Mouse (Mus musculus): Measurements from ENCODE around the gene Rpp25.
A peak's percentile ranks its signal among the peaks of the same experiment; 100 is the strongest.

Gene Rpp25

DNA sequence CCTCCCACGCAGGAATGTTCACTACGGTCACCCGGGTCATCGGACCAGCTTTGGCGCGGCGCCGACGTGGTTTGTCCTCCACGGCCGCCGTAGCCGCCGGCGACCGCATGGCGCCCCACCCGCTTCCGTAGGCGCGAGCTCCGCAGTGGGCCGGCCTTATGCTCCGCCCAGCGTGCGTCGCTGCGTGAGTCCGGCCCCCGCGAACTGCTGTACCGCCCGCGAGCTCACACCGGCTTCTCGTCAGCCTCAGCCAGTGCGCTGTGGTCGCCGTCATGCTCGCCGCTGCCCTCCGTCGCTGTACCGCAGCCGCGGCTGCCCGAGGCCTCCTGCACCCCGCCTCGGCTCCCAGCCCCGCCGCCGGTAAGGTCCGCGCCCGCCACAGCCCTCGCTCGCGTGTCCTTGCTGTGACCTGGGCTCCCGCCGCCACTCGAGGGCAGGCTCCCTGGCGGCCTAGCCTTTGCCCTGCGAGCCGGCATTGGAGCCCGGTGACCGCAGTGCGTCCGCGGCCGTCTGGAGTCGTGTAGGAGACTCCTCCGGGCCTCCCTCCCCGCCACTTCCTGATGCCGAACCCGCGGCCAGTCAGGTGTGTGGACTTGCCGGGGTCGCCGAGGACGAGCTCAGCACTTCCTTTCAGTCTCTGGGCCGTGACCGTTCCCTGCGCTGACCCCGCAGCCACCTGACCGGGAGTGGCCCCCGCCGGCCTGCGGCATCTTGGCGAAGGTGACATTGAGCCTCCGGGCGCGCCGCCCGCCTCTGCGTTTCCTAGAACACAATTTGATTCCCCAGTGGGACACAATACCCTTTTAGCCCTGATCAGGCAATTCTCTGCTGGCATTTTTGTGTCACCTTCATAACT, 17.5 kb downstream of the Rpp25 start, which contains the start of gene Cox5a:
Gene Cox5a, plus strand, starts transcription at position 219 of the 856 bp plus-strand sequence.
- DNase-seq (ENCODE audit: low spot score in 2 of 2): peak; percentile 89 to 94

DNA sequence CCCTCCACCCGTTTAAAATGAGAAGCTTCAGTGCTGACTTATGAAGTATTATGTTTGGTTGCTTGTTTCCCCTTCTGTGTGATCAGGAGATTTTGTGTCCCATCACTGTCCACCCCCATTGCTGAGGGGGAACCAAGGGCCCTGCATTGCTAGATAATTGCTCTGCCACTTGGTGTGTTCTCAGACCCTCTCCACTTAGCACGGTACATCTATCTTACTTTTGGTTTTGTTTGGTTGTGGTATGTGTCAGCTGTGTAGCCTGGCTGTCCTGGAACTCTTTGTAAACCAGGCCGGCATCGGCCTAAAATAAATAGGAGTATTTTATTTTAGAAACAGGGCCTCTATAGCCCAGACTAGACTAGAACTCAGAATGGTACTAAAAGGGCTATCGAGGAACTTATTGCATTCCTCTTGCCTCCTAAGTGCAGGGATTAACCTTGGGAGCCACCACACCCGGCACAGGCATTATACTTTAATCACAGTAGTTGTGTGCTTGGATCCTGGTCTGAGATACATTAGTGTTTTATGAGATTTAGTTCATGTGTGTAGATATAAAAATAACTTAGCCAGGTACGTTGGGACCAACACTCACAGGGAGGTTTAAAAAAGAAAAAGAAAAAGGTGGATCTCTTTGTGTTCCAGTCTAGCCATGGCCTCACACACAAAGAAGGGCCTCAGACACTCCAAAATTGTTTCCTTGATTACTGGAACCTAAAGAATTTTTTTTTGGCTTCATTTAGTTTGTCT, 18.5 kb downstream of the Rpp25 start:
- no peak for DNase-seq (ENCODE audit: low spot score in 2 of 2)

DNA sequence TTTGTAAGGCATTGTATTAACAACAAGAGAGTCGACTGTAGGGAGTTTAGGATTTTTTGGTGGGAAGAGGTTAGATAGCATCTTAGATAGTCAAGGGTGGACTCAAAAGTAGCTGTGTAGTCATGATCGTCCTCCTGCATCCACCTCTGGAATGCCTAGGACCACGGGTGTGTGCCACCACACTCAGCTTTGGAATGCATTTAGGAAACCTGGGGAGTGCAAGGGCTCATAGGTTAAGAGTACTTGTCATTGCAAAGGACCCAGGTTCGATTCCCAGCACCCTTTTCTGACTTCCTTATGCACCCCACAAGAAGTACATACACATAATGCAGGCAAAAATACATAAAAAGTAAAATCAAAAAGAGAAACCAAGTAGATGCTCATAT, 19.0 kb downstream of the Rpp25 start:
- DNase-seq (ENCODE audit: low spot score in 2 of 2): no peak

DNA sequence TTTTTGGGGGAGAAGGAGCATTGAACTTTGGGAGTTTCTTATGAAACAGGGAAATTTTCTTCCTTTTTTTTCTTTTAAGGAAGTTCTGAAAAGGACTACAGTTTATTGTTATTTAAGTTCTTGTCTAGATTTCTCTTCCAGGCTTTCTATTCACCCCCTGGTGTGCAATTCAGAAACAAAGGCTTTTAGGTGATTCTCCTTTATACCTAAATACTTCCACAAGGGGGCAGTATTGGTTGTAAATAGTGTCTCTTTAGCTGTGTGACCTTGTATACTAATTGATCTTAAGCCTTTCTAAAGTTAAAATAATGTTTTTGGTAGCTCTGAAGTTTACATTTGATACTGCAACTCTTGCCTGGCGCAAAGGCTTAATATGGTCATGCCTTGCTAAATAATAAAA, 19.9 kb downstream of the Rpp25 start:
- DNase-seq (ENCODE audit: low spot score in 2 of 2): no peak

DNA sequence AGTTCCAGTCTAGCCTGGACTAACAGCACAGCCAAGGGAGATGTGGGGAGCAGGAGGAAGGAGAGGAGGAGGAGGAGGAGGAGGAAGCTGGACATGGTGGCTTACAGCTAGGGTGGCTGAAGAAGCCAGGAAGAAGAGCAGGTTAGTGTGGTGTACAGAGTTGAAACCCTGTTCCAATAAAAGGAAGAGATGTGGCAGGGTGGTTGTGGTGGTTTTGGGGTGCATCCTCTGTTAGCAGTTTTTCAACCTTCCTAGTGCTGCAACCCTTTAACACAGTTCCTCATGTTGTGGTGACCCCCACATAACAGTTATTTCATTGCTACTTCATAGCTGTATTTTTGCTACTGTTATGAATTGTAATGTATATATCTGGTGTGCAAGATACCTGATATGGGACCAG, 20.6 kb downstream of the Rpp25 start:
- DNase-seq (ENCODE audit: low spot score in 2 of 2): no peak

DNA sequence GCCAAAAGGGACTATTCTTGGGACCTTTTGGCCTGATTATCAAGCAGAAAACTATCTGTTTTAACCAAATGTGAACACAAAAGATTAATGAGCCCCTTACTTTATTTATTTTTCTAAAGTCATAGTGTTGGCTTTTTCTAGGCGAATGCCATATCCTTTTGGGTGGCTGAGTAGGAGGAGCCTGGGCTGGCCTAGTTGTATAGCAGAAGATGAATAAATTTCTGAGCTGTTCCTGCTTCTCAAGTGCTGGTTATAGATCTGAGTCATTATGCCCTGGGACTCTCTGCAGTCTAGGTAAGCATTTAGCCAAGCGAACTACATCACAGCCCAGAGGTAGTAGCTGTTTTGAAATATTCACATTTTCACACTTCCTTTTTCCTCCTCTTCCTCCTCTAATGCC, 21.7 kb downstream of the Rpp25 start:
- DNase-seq (ENCODE audit: low spot score in 2 of 2): no peak

DNA sequence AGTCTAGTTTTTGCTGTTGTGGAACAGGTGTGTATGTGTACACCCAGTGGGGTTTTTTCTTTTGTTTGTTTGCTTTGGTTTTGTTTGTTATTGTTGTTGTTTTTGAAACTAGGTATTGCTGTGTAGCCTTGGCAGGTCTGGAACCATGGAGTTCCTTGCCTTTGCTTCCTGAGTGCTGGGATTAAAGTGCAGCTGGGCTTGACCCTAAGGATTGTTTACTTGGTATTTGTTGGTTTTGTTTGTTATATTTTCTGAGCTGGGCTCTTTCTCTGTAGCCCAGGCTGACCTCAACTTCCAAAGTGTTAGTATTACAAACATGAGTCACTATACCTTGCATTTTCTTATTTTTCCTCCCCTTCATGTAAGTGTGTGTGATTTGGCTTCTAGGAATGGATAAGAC, 22.6 kb downstream of the Rpp25 start:
- DNase-seq (ENCODE audit: low spot score in 2 of 2): no peak

DNA sequence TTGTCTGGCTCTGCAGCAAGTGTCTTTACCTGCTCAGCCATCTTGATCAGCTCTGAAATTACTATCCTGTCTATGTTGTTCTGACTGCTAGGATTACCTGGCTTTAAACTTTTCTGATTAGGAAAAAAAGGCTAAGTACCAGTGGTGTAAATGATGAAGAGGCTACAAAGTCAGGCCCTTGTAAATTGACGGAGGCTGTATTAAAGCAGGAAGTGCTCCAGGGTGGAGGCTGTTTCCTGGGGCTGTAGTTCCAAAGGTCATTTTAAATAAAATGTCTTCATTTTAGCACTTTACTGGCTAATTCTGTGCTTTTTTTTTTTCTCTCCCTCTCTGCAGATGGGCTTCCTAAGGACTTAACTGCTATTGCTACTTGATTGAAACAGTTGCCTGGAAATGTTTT, 28.1 kb downstream of the Rpp25 start:
- no peak for DNase-seq (ENCODE audit: low spot score in 2 of 2)

DNA sequence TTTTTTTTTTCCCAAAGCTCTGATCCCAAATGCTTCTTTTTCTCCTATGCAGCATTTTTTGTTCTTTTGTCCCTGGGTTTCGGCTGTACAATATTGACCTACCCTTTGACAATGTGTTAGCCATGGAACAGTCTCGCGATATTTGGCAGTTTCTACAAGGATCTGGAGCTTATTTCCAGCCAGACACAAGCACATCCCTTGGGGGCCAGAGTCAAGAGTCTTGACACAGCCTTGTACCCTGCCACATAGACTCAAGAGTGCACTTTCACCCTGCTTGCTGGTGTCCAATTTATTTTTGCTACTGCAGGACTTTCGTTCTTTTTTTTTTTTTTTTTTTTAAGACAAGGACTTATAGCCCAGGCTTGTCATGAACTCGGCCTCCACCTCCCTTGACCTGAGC, 32.5 kb downstream of the Rpp25 start:
- DNase-seq (ENCODE audit: low spot score in 2 of 2): no peak

DNA sequence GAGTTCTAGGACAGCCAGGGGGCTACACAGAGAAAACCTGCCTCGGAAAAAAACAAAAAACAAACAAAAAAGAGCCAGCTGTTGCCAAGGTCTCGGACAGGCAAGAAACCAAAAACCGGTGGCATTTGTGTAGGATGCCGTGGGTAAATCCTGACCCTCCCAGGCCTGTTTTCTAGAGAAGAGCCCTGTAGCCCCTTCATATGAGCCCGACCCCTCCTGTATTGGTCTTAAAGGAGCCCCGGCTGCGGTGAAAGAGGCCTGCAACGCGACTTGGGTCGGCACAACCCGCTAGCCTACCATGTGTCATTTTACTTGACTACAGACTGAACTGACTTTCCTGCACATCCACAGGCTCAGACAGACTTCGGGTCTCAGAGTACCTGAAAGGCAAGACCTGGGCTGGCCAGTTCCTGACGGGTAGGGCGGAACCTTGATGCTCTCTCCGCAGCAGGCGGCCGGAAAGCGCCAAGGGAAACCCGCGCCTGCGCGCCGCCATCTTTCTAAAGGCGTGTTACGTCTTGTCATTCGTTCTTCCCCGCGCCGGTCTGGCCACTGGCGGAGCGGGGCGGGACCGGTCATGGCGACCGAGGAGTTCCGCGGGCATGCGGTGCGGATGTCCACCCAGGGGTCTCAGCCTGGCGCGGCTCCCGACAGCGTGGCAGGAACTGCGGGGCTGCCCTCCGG, 33.4 kb downstream of the Rpp25 start, which contains the start of gene Fam219b:
Gene Fam219b, plus strand, starts transcription at position 485 of the 684 bp plus-strand sequence.
- DNase-seq (ENCODE audit: low spot score in 2 of 2): peak; percentile 81 to 90

DNA sequence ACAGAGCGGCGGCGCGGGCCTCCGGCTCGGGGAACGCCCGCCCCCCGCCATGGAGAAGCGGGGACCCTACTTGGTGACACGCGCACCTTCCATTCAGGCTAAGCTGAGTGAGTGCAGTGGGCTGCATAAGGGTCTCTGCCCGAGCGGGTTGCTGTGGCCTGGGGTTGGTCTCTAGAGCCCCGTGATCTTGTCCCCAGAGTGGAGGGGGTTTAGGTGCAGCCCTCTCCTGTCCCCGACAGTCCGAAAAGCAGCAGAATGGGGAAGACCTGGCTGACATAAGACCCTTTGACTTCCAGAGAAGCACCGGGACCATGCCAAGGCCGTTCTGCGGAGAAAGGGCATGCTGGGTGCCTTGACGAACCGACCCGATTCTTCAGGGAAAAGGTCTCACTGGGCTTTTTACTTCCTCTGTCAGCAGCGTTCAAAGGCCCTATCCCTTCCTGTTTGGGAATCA, 33.9 kb downstream of the Rpp25 start:
- no peak for DNase-seq (ENCODE audit: low spot score in 2 of 2)

DNA sequence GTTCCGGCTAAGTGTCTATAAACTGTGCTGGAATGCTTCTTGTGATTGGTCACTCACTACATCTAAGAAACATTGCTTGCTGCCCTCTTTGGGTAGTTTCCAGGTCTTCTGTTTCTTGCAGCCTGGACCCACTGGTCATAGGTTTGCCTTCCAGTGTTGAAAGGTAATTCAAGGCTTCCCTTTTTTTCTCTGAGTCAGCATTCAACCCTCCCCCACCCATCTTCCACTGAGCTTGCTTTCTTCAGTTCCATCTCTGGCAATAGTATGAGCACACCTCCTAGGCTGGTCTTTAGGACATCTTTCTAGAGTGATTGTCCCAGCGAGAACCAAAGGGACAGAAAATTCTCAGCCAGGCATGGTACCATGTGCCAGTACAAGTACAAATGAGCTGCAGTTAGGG, 35.7 kb downstream of the Rpp25 start:
- no peak for DNase-seq (ENCODE audit: low spot score in 2 of 2)

DNA sequence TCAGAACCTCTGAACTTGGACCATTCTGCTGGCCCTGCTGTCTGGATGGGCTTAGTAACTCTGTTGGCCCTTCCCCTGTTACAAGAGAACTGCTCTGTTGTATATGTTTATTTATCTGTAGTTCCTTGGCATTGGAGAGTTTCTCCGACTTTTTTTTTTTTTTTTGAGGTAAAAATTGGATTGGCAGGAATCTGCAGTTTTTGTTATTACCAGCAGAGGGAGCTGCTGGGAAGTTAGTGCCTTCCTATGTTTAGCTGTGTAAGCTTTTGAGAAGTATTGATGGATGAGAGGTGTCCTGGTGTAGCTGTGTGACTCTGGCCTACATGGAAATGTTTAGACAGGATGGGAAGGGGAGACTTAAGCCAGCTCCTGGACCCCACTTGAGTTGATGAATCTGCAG, 37.5 kb downstream of the Rpp25 start:
- peak in 1 of 2 experiments; percentile 52 for DNase-seq (ENCODE audit: low spot score in 2 of 2)

DNA sequence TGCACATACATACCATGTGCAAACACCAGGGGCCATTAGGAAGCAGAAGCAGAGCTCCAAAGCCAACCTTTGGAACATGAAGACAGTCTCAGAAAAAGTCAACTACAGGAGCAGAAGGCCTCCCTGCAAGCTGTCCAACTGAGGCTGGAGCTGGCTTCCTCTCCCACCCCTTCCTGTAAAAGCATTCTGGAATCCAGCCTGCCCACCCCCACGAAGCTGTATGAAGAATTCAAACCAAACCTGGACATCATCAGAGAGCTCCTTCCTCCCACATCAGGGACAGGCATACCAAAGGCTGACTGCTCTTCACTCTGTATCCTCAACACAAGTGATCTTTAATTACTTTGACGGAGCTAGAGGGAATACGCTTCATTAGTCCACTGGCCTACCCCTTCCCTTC, 40.1 kb downstream of the Rpp25 start:
- no peak for DNase-seq (ENCODE audit: low spot score in 2 of 2)

DNA sequence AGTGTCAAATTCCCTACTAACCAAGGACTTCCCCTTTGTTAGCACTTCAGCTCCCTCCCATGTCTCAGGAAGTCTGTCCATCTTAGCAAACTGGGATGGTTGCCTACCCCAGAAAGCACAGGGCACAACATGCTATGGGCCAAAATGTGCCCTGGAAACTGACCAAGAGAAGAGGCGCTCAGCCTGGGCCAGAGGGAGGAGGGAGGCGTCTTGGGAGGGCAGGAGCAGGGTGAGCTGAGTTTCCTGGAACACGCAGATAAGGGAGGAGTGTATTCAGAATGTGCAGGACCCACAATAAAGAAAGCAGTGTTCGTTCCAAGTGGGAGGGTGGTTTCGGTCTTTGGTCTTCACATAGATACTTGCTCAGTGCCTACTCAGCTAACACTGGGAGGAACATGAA, 43.5 kb downstream of the Rpp25 start:
- DNase-seq (ENCODE audit: low spot score in 2 of 2): no peak

DNA sequence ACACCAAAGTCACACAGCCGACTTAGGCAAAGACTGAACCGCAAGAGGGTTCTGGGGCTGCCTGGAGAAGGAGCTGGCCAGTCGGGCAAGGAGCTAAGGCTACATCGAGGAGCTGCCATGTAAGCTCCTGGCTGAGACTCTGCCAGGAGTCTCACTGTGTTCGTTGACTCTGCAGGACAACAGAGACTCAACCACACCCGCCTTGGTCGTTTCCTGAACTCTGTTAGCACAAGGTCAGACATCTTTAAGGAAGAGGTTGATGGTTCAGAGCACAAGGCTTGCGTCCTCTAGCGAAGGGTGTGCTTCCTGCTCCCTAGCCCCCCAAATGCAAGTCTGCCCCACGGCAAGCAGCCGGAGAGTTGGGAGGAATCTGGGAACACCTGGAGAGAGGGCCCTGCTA, 44.0 kb downstream of the Rpp25 start:
- no peak for DNase-seq (ENCODE audit: low spot score in 2 of 2)

DNA sequence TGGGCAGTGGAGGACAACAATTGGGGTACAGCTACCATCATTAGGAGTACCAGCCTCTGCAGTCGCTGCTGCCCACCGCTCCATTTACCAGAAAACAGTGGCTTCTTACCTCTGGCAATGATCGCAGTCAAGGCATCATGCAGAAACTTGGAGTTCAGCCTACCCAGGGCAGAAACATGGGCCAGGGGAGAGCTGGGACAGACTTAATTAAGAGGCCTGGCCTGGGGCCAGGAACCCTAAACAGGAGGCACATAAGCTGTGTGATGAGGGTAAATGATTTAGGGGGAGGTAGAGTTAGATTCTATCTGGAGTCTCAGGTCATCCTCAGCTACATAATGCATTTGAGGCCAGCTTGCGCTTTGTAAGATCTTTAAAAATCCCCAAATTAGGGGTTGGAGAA, 45.4 kb downstream of the Rpp25 start:
- peak in 1 of 2 experiments; percentile 61 for DNase-seq (ENCODE audit: low spot score in 2 of 2)

DNA sequence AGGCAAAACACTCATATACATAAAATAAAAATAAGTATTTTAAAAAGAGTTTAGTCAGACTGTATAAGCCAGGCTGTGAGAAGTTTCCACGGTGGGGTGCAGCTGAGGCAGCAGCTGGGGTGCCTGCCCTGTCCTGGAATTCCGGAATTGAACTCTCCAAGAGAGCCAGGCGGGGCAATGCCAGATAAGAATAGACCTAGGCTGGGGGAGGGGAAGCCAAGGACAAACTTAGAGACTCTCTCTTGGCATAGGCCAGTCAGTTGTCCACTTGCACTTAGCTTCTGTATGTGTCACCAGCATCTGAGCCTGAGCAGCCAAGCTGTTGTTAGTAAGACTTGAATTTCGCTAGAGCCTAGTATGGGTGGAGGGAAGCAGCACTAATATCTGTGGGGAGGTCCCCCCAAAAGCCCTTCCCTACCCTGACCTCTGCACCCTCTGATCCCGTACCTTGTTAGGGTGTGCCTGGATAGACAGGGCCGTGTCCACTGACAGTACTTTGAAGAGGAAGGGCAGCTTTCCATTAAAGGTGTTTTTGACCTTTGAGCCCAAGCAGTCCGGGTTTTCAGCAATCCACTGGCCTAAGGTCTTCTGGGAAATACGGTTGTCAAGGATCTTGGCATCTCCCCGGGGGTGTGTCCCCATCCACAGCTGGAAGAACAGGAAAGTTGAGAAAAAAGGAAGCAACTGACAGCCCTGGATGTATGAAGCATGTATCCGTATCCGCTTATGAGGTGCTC, 46.5 kb downstream of the Rpp25 start:
- DNase-seq (ENCODE audit: low spot score in 2 of 2): no peak

DNA sequence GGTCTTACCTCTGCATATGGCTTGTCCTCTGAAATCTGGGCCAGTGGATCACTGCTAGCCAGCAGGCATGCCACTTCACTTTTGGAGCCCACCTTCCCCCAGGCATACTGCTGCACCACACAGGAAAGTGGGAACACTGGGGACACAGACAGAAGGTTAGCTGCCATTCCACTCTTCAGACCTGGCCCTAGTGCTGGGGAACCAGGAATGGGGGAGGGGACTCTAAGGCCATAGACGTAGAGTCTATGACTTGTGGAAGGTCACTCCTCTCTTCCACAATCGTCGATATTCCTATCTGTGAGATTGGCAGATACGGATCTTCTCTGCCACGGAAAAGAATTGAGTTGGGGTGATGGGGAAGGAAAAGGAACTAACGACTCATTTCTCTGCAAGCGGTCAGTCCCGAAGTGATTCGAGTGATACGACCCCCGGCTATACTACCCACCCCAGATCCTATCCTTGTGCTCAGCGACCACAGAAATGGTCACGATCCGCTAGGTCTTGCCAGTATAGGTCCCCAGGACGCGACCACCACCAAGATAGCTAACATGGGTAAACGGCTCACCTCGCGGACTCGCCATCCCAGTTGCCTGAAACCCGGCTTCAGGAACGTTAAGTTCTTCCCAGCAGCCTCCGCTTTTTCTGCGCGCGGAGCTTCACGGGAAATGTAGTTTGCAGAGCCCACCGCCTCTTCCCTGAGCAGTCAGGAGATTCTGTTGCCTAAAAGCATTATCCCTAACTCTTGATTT, 48.5 kb downstream of the Rpp25 start, which contains the start of gene Mpi:
Gene Mpi, minus strand, starts transcription at position 625 of the 749 bp plus-strand sequence.
- peak; percentile 60 to 72 for DNase-seq (ENCODE audit: low spot score in 2 of 2)

DNA sequence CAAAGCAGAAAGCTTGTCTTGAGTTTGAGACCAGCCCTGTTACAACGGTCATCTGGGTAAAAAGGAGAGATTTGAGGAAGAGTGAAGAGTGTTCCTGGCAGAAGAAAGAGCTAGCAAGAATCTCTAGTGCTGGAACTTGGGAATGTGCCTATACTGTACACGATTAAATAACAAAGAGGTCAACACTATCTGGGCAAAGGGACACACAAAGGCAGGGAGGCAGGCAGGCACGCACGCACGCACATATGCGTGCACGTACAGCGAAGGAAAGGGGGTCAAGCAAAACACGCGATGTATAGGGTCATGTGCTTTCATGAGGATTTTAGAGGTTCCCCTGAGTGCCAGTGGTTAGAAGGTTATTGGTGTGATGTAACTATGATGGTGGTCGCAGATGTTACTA, 49.3 kb downstream of the Rpp25 start:
- DNase-seq (ENCODE audit: low spot score in 2 of 2): no peak

DNA sequence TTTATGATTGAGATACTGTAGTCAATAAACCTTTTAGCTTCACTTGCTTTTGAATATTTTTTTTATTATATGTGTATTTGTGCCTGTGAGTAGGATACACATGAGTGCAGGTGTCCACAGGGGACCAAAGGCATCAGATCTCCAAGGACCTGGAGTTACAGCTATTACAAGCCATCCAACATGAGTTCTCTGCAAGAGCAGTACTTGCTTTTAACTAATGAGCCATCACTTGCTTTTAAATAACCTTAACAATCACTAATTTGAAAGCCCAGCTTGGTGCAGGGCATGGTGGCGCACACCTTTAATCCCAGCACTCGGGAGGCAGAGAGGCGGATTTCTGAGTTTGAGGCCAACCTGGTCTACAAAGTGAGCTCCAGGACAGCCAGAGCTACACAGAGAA, 50.9 kb downstream of the Rpp25 start:
- no peak for DNase-seq (ENCODE audit: low spot score in 2 of 2)
